Mouse (Mus musculus) forebrain, embryonic 11.5 days (tissue): ENCODE data around the gene Ugdh. TPM values are rescaled to one million over a fixed set of nuclear protein-coding genes. Genes with fewer than 3 reads are reported as not detected.

ENCODE experiments used
- ATAC-seq: fragments of 200-750 bp; cut with Nextera tagmentation; replicated peaks from 2 replicates; pipeline ENCODE4 v1.8.0; 2017; ENCODE audit warnings: moderate TSS enrichment; ENCODE audit not compliant: low FRiP score
- DNase-seq: peaks from one replicate; pipeline ENCODE4 v3.0.0-alpha.2; 2017; ENCODE audit warnings: low spot score
- H3K27ac ChIP-seq: fragments of 300-500 bp; sonication (generic); 2 replicates; pipeline ENCODE4 v1.5.1; 2014; ENCODE audit warnings: low read depth, low read length
- H3K27me3 ChIP-seq: fragments of 300-500 bp; sonication (generic); 2 replicates; pipeline ENCODE4 v1.6.1; 2014; ENCODE audit warnings: mild to moderate bottlenecking, low read length, mixed read lengths; ENCODE audit not compliant: control insufficient read depth, insufficient read depth
- H3K36me3 ChIP-seq: fragments of 300-500 bp; sonication (generic); 2 replicates; pipeline ENCODE4 v1.6.1; 2014; ENCODE audit warnings: mild to moderate bottlenecking, low read length, moderate library complexity, mixed read lengths; ENCODE audit not compliant: control insufficient read depth, insufficient read depth
- H3K4me1 ChIP-seq: fragments of 300-500 bp; sonication (generic); replicated peaks from 2 replicates; pipeline ENCODE4 v1.6.1; 2014; ENCODE audit warnings: low read length, mixed read lengths; ENCODE audit not compliant: control insufficient read depth, insufficient read depth
- H3K4me2 ChIP-seq: fragments of 300-500 bp; sonication (generic); 2 replicates; pipeline ENCODE4 v1.6.1; 2014; ENCODE audit warnings: low read depth, mild to moderate bottlenecking, low read length, moderate library complexity, mixed read lengths; ENCODE audit not compliant: severe bottlenecking
- H3K4me3 ChIP-seq: fragments of 300-500 bp; sonication (generic); 2 replicates; pipeline ENCODE4 v1.5.1; 2014; ENCODE audit warnings: low read depth, low read length
- H3K9ac ChIP-seq: fragments of 300-500 bp; sonication (generic); 2 replicates; pipeline ENCODE4 v1.6.1; 2014; ENCODE audit warnings: low read length
- H3K9me3 ChIP-seq: fragments of 300-500 bp; sonication (generic); 2 replicates; pipeline ENCODE4 v1.6.1; 2016; ENCODE audit warnings: low read length, mixed read lengths; ENCODE audit not compliant: control insufficient read depth
- WGBS: fragments of 180-500 bp; shearing (Covaris S2); extraction: QIAGEN DNeasy Blood & Tissue Kit; methylation state at CpG from one replicate; pipeline ENCODE4 v1.1.7; 2014; 5-methylcytosine and 5-hydroxymethylcytosine counted together
- polyA plus RNA-seq: library from polyadenylated mRNA; unstranded; fragments of >200 nt; fragmentation: Nextera tagmentation; extraction: Ambion mirVana; gene quantifications from 2 replicates; pipeline ENCODE4 v1.2.1, GENCODE M21; 2014

Ugdh gene
- polyA plus RNA-seq, 1 experiment from 2014 or later = 69.0 TPM

- no peak overlapping the region for H3K9ac ChIP-seq
- no peaks in the 10 kb centered on the region; the same call in 1 of the 2 replicates for H3K36me3 ChIP-seq
- WGBS = 87% methylated on average over 3 of the region's 3 CpGs
- H3K27me3 ChIP-seq = no peaks in the 10 kb centered on the region
- no peak overlapping the region for H3K4me2 ChIP-seq
- H3K27ac ChIP-seq = no peak overlapping the region
- no peaks in the 10 kb centered on the region for H3K9me3 ChIP-seq
- no peaks in the 10 kb centered on the region for H3K4me1 ChIP-seq
- DNase-seq = no peak
- H3K4me3 ChIP-seq = no peak overlapping the region
- ATAC-seq = no peak
Observed at GRCm38 (mm10) chr5:65466911-65467310, 31.2 kb upstream of the Ugdh start.

GRCm38 (mm10) chr5:65460361-65460760, 24.6 kb upstream of the Ugdh start:
- Histone ChIP-seq H3K9me3 (no peaks in the 10 kb centered on the region), H3K4me2 (no peak overlapping the region), H3K36me3 (no peaks in the 10 kb centered on the region), H3K4me1 (no peaks in the 10 kb centered on the region), H3K27me3 (no peaks in the 10 kb centered on the region), H3K27ac (no peak overlapping the region), H3K4me3 (no peak overlapping the region), H3K9ac (no peak overlapping the region)
- ATAC-seq (no peak), DNase-seq (no peak)
- 88% methylated on average over 14 of the region's 14 CpGs for WGBS

- no peaks in the 10 kb centered on the region for H3K36me3 ChIP-seq
- no peak overlapping the region for H3K27ac ChIP-seq
- no peaks in the 10 kb centered on the region for H3K9me3 ChIP-seq
- H3K4me1 ChIP-seq = no peaks in the 10 kb centered on the region
- no peak overlapping the region for H3K4me3 ChIP-seq
- no peaks in the 10 kb centered on the region for H3K27me3 ChIP-seq
- no peak overlapping the region for H3K4me2 ChIP-seq
- no peak overlapping the region for H3K9ac ChIP-seq
- WGBS = 97% methylated on average over 3 of the region's 3 CpGs
- no peak for DNase-seq
- ATAC-seq = no peak
Observed at GRCm38 (mm10) chr5:65459454-65459853, 23.7 kb upstream of the Ugdh start.

GRCm38 (mm10) chr5:65457846-65458245, 22.1 kb upstream of the Ugdh start:
- H3K4me1 ChIP-seq = no peaks in the 10 kb centered on the region
- H3K36me3 ChIP-seq = no peaks in the 10 kb centered on the region
- H3K4me2 ChIP-seq = no peak overlapping the region
- no peaks in the 10 kb centered on the region for H3K27me3 ChIP-seq
- no peak overlapping the region for H3K4me3 ChIP-seq
- H3K9me3 ChIP-seq = no peaks in the 10 kb centered on the region
- 77% methylated on average over 5 of the region's 5 CpGs for WGBS
- DNase-seq (no peak), ATAC-seq (no peak)
- no peak overlapping the region for H3K27ac ChIP-seq
- no peak overlapping the region for H3K9ac ChIP-seq

GRCm38 (mm10) chr5:65457086-65457827, 21.5 kb upstream of the Ugdh start:
- Histone ChIP-seq H3K9ac (no peak overlapping the region), H3K27ac (no peak overlapping the region), H3K4me2 (no peak overlapping the region), H3K36me3 (no peaks in the 10 kb centered on the region), H3K4me3 (no peak overlapping the region), H3K27me3 (no peaks in the 10 kb centered on the region), H3K4me1 (no peaks in the 10 kb centered on the region), H3K9me3 (no peaks in the 10 kb centered on the region)
- 70% methylated on average over 7 of the region's 7 CpGs for WGBS
- DNase-seq = no peak
- no peak for ATAC-seq

- no peaks in the 10 kb centered on the region for H3K9me3 ChIP-seq
- WGBS = 79% methylated on average over 5 of the region's 5 CpGs
- H3K4me2 ChIP-seq = no peak overlapping the region
- H3K4me3 ChIP-seq = no peak overlapping the region
- no peak for ATAC-seq
- no peaks in the 10 kb centered on the region for H3K36me3 ChIP-seq
- no peak overlapping the region for H3K9ac ChIP-seq
- no peak overlapping the region for H3K27ac ChIP-seq
- no peak for DNase-seq
- no peaks in the 10 kb centered on the region for H3K4me1 ChIP-seq
- H3K27me3 ChIP-seq = no peaks in the 10 kb centered on the region
Observed at GRCm38 (mm10) chr5:65454771-65455170, 19.0 kb upstream of the Ugdh start.

GRCm38 (mm10) chr5:65448941-65449340, 13.2 kb upstream of the Ugdh start:
- no peak overlapping the region for H3K4me3 ChIP-seq
- DNase-seq (no peak), ATAC-seq (no peak)
- H3K9ac ChIP-seq = no peak overlapping the region
- no peaks in the 10 kb centered on the region for H3K9me3 ChIP-seq
- H3K27me3 ChIP-seq = no peaks in the 10 kb centered on the region
- H3K4me1 ChIP-seq = no peaks in the 10 kb centered on the region
- H3K4me2 ChIP-seq = no peak overlapping the region
- no peaks in the 10 kb centered on the region for H3K36me3 ChIP-seq
- H3K27ac ChIP-seq = no peak overlapping the region
- WGBS = 81% methylated on average over 4 of the region's 4 CpGs

GRCm38 (mm10) chr5:65447826-65448225, 12.1 kb upstream of the Ugdh start:
- Histone ChIP-seq H3K9ac (no peak overlapping the region), H3K4me1 (no peaks in the 10 kb centered on the region), H3K4me3 (no peak overlapping the region), H3K27ac (no peak overlapping the region), H3K4me2 (no peak overlapping the region), H3K27me3 (no peaks in the 10 kb centered on the region), H3K9me3 (no peaks in the 10 kb centered on the region), H3K36me3 (no peaks in the 10 kb centered on the region)
- DNase-seq = no peak
- ATAC-seq = no peak
- WGBS = 81% methylated on average over 2 of the region's 2 CpGs

- no peaks in the 10 kb centered on the region for H3K4me1 ChIP-seq
- H3K27ac ChIP-seq = no peak overlapping the region
- no peak overlapping the region for H3K9ac ChIP-seq
- H3K9me3 ChIP-seq = no peaks in the 10 kb centered on the region
- H3K4me2 ChIP-seq = no peak overlapping the region
- H3K27me3 ChIP-seq = no peaks in the 10 kb centered on the region
- DNase-seq = no peak
- no peak for ATAC-seq
- 87% methylated on average over 2 of the region's 2 CpGs for WGBS
- H3K4me3 ChIP-seq = no peak overlapping the region
- no peaks in the 10 kb centered on the region for H3K36me3 ChIP-seq
Observed at GRCm38 (mm10) chr5:65446756-65447155, 11.0 kb upstream of the Ugdh start.
